Mouse (Mus musculus) myocyte (in vitro differentiated cells): ENCODE measurements at regions not wholly inside any gene's neighbourhood (a gene's known extent, or its start where the extent isn't known, plus 50 kb on each side); places are given as distances from the start of the nearest gene placed in this dataset.

Experiments
- H3K27me3 ChIP-seq: one replicate; pipeline ENCODE4 v1.6.1; 2011; ENCODE audit not compliant: control insufficient read depth, insufficient read depth, insufficient read length
- H3K36me3 ChIP-seq: one replicate; pipeline ENCODE4 v1.6.1; 2011; ENCODE audit not compliant: control insufficient read depth, insufficient read depth
- H3K4me2 ChIP-seq: one replicate; pipeline ENCODE4 v1.6.1; 2011; ENCODE audit warnings: low read depth, control low read depth
- H3K4me3 ChIP-seq: one replicate; pipeline ENCODE4 v1.5.1; 2011; ENCODE audit warnings: mild to moderate bottlenecking, control low read depth, moderate library complexity
- H3K79me2 ChIP-seq: one replicate; pipeline ENCODE4 v1.6.1; 2011; ENCODE audit not compliant: control insufficient read depth, insufficient read depth
- H3ac ChIP-seq: one replicate; pipeline ENCODE4 v1.6.1; 2011; ENCODE audit not compliant: control insufficient read depth, insufficient read length
- CEBPB ChIP-seq: IDR thresholded peaks from 2 replicates; pipeline ENCODE4 v1.6.1; 2011; ENCODE audit warnings: mild to moderate bottlenecking, moderate library complexity; ENCODE audit not compliant: poor library complexity, insufficient read depth, severe bottlenecking
- E2F4 ChIP-seq: IDR thresholded peaks from one replicate; pipeline ENCODE4 v1.6.1; 2011; ENCODE audit warnings: mild to moderate bottlenecking, control low read depth, moderate library complexity; ENCODE audit not compliant: insufficient read depth
- MAX ChIP-seq: IDR thresholded peaks from one replicate; pipeline ENCODE4 v1.6.1; 2011; ENCODE audit warnings: low read depth, mild to moderate bottlenecking, control low read depth
- MYOD1 ChIP-seq, 3 experiments: IDR thresholded peaks; one replicate each; pipeline ENCODE4 v1.6.1; 2011; ENCODE audit warnings: control low read depth in 2 of 3, low read depth in 2 of 3, mild to moderate bottlenecking in 2 of 3, moderate library complexity in 1 of 3; ENCODE audit not compliant: insufficient read length in 2 of 3, control insufficient read depth in 1 of 3
- MYOG ChIP-seq, 3 experiments: IDR thresholded peaks; one replicate each; pipeline ENCODE4 v1.6.1; 2011; ENCODE audit warnings: control low read depth in 2 of 3, low read depth in 2 of 3, mild to moderate bottlenecking in 2 of 3; ENCODE audit not compliant: insufficient read length in 2 of 3, control insufficient read depth in 1 of 3, insufficient read depth in 1 of 3
- POLR2A ChIP-seq: IDR thresholded peaks from one replicate; pipeline ENCODE4 v1.6.1; 2011; ENCODE audit warnings: low read depth, mild to moderate bottlenecking, control low read depth, moderate library complexity; ENCODE audit not compliant: insufficient read length
- POLR2AphosphoS2 ChIP-seq: IDR thresholded peaks from one replicate; pipeline ENCODE4 v1.6.1; 2011; ENCODE audit warnings: low read depth, control low read depth; ENCODE audit not compliant: insufficient read length
- REST ChIP-seq: IDR thresholded peaks from one replicate; pipeline ENCODE4 v1.6.1; 2011; ENCODE audit warnings: mild to moderate bottlenecking, control low read depth, moderate library complexity; ENCODE audit not compliant: insufficient read depth, insufficient read length
- SRF ChIP-seq: IDR thresholded peaks from one replicate; pipeline ENCODE4 v1.6.1; 2011; ENCODE audit warnings: low read depth; ENCODE audit not compliant: control insufficient read depth, insufficient read length
- TCF12 ChIP-seq: IDR thresholded peaks from one replicate; pipeline ENCODE4 v1.6.1; 2011; ENCODE audit warnings: mild to moderate bottlenecking, control low read depth; ENCODE audit not compliant: poor library complexity, insufficient read depth, severe bottlenecking
- TCF3 ChIP-seq: IDR thresholded peaks from one replicate; pipeline ENCODE4 v1.6.1; 2011; ENCODE audit warnings: low read depth, control low read depth; ENCODE audit not compliant: insufficient read length
- USF1 ChIP-seq: IDR thresholded peaks from one replicate; pipeline ENCODE4 v1.6.1; 2011; ENCODE audit warnings: low read depth, mild to moderate bottlenecking, control low read depth, moderate library complexity

GRCm38 (mm10) chr17:84865158-84865557, 74.6 kb upstream of the Lrpprc start:
- TF ChIP-seq SRF (peak; percentile 24), MYOD1 (IDR thresholded peaks at IDR 0.05; ENCODE audit: control insufficient read depth in 1 of 3, insufficient read length in 2 of 3, low read depth in 2 of 3) (peak in 1 of 3 experiments; percentile 16), CEBPB (peak; percentile 73; the same call in 1 of the 2 replicates), TCF3 (no peak), MYOG (IDR thresholded peaks at IDR 0.05; ENCODE audit: control insufficient read depth in 1 of 3, insufficient read depth in 1 of 3, insufficient read length in 2 of 3, low read depth in 2 of 3) (peak in 1 of 3 experiments; percentile 64)
- Histone ChIP-seq H3K4me3 (no peak overlapping the region), H3K79me2 (no peaks in the 10 kb centered on the region), H3ac (no peak overlapping the region), H3K36me3 (no peaks in the 10 kb centered on the region), H3K4me2 (peak overlapping the region; percentile 49), H3K27me3 (no peaks in the 10 kb centered on the region)

DNA sequence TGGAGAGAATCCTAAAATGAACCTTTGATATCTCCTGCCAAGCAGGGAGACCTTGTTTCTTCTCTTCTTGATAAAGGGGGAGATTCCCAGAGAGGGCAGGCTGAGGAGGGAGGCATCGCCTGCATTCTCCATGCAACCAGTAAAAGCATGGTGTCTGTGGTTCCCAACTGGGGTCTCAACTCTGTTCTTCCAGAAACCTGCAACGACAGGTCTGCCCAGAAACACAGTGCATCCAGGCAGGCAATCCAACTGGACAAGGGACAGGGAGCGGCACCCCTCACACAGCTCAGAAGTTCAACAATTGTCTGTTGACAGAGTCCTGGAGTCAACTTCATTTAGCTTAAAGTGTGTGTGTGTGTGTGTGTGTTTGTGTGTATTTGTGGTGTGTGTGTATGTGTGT, 75.0 kb upstream of the Lrpprc start:
- H3K4me3 ChIP-seq: no peak overlapping the region
- H3K27me3 ChIP-seq: no peaks in the 10 kb centered on the region
- no peaks in the 10 kb centered on the region for H3K79me2 ChIP-seq
- H3K36me3 ChIP-seq: no peaks in the 10 kb centered on the region
- peak overlapping the region; percentile 49 for H3K4me2 ChIP-seq
- H3ac ChIP-seq: no peak overlapping the region
- TF ChIP-seq MYOD1 (IDR thresholded peaks at IDR 0.05; ENCODE audit: control insufficient read depth in 1 of 3, insufficient read length in 2 of 3, low read depth in 2 of 3) (no peak), REST (no peak), MYOG (IDR thresholded peaks at IDR 0.05; ENCODE audit: control insufficient read depth in 1 of 3, insufficient read depth in 1 of 3, insufficient read length in 2 of 3, low read depth in 2 of 3) (no peak), E2F4 (no peak), POLR2A (no peak), TCF3 (no peak), POLR2AphosphoS2 (no peak), USF1 (no peak), CEBPB (no peak), MAX (no peak), TCF12 (no peak), SRF (no peak)

DNA sequence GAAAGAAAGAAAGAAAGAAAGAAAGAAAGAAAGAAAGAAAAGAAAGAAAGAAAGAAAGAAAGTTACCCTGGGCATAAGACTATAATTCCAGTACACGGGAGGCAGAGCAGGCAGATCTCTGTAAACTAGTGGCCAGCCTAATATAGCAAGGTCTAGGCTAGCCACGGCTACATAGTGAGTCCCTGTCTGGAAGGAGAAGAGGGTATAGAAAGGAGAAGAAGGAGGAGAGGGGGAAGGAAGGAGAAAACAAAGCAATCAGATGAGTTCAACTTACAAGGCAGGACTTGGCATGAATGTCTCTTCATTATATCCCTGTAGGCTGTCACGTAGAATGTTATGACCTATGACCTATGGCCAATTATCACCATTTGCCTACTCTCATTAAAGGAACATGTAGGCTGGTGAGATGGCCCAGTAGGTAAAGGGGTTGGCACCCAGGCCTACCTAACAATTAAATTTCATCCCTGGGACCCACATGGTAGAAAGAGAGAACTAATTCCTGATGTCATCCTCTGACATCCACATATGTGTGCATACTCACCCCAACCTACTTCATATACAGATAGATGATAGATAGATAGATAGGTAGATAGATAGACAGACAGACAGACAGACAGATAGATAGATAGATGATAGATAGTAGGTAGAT, 78.6 kb upstream of the Lrpprc start:
- Histone ChIP-seq H3ac (no peak overlapping the region), H3K27me3 (no peaks in the 10 kb centered on the region), H3K4me2 (no peak overlapping the region), H3K36me3 (no peaks in the 10 kb centered on the region), H3K79me2 (no peaks in the 10 kb centered on the region), H3K4me3 (no peak overlapping the region)
- no peak for TF ChIP-seq SRF
- TF ChIP-seq TCF12: no peak
- no peak for TF ChIP-seq TCF3
- no peak for TF ChIP-seq MYOG (IDR thresholded peaks at IDR 0.05; ENCODE audit: control insufficient read depth in 1 of 3, insufficient read depth in 1 of 3, insufficient read length in 2 of 3, low read depth in 2 of 3)
- TF ChIP-seq USF1: no peak
- no peak for TF ChIP-seq MAX
- no peak for TF ChIP-seq POLR2A
- no peak for TF ChIP-seq E2F4
- no peak for TF ChIP-seq POLR2AphosphoS2
- TF ChIP-seq CEBPB: no peak
- no peak for TF ChIP-seq MYOD1 (IDR thresholded peaks at IDR 0.05; ENCODE audit: control insufficient read depth in 1 of 3, insufficient read length in 2 of 3, low read depth in 2 of 3)

DNA sequence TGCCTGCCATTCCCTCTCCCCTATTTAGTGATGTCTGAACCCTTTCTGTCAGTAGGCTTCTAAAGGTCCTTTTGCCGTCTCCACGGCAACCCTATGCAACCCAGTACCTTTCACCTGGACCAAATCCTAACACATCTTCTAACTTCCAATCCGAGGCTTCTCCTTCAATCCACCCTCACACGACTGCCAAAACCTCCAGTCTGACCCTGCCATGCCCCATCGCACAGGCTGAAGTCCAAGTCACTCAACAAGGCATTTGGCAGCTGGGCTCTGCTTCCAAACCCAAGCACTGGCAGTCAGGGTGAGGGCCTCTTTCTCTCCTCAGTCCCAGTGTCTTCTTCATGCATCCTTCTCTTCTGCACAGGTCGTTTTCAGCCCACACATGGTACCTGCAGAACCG, 83.0 kb upstream of the Lrpprc start:
- H3K4me3 ChIP-seq: no peak overlapping the region
- no peaks in the 10 kb centered on the region for H3K79me2 ChIP-seq
- no peaks in the 10 kb centered on the region for H3K36me3 ChIP-seq
- H3K27me3 ChIP-seq: no peaks in the 10 kb centered on the region
- no peak for TF ChIP-seq E2F4
- TF ChIP-seq CEBPB: no peak
- TF ChIP-seq POLR2A: no peak
- TF ChIP-seq MYOD1 (IDR thresholded peaks at IDR 0.05; ENCODE audit: control insufficient read depth in 1 of 3, insufficient read length in 2 of 3, low read depth in 2 of 3): no peak
- TF ChIP-seq MYOG (IDR thresholded peaks at IDR 0.05; ENCODE audit: control insufficient read depth in 1 of 3, insufficient read depth in 1 of 3, insufficient read length in 2 of 3, low read depth in 2 of 3): no peak
- TF ChIP-seq USF1: no peak
- no peak for TF ChIP-seq TCF12
- TF ChIP-seq SRF: no peak
- no peak for TF ChIP-seq TCF3
- no peak for TF ChIP-seq MAX
- TF ChIP-seq REST: no peak
- TF ChIP-seq POLR2AphosphoS2: no peak
- H3ac ChIP-seq: no peak overlapping the region
- no peak overlapping the region for H3K4me2 ChIP-seq

DNA sequence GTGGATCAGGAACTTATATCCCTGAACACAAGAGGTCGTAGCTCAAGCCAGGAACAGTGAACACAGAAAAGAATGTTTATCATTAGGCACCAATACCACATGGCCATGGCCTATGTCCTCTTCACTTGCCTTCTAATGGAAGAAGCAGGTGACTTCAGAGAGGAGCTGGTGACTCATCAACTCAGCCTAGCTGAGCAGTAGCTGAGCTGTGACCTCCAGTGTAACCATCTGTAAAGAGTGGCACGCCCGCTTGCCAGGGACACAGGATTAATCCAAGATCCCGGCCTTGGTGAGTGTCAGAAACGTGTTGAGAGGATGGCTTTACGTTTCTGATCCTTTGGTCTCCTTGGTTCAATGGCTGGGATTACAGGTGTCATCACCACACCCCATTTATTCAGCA, 82.0 kb upstream of the Ppm1b start:
- TF ChIP-seq MAX (no peak), POLR2AphosphoS2 (no peak), E2F4 (no peak), MYOG (IDR thresholded peaks at IDR 0.05; ENCODE audit: control insufficient read depth in 1 of 3, insufficient read depth in 1 of 3, insufficient read length in 2 of 3, low read depth in 2 of 3) (no peak), USF1 (no peak), MYOD1 (IDR thresholded peaks at IDR 0.05; ENCODE audit: control insufficient read depth in 1 of 3, insufficient read length in 2 of 3, low read depth in 2 of 3) (no peak), TCF3 (no peak), CEBPB (no peak), POLR2A (no peak), SRF (no peak)
- Histone ChIP-seq H3K4me3 (no peak overlapping the region), H3ac (no peak overlapping the region), H3K36me3 (no peaks in the 10 kb centered on the region), H3K27me3 (no peaks in the 10 kb centered on the region), H3K79me2 (no peaks in the 10 kb centered on the region), H3K4me2 (no peak overlapping the region)
